Mouse (Mus musculus) embryonic fibroblast, embryonic 13.5 days (primary cell): ENCODE measurements around the gene Crisp2.

Experiments used
- CTCF ChIP-seq: IDR thresholded peaks from 2 replicates; pipeline ENCODE4 v1.5.1; 2011; ENCODE audit warnings: mild to moderate bottlenecking, control low read depth, low read length, moderate library complexity, borderline replicate concordance; ENCODE audit not compliant: insufficient read depth
- POLR2A ChIP-seq: IDR thresholded peaks from 2 replicates; pipeline ENCODE4 v1.6.1; 2011; ENCODE audit warnings: low read depth, mild to moderate bottlenecking, control low read depth, low read length, moderate library complexity

DNA sequence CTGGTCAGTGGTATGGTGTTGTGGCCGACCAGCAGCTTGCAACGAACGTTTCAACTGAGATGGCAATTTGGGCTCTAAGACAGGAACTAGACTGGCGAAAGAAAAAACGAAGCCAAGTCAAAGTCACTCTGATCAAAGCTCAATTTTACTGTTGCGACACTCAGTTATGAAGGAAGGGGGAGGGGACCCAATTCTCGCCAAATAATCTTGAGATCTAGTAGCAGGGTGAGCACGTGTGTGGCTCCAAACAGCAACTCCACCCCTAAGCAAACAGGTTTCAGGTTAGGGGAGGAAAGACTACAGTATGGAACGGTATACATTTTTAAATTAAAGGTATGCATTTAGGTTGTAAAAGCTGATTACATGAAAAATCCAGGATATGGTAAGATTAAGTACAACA lies 14.7 kb upstream of the Crisp2 start:
- TF ChIP-seq POLR2A (no peak), CTCF (no peak)
